Mouse (Mus musculus) activated CD4-positive, CD25-positive, alpha-beta regulatory T cell (primary cell): ENCODE data around the gene Trpt1. TPM values are rescaled to one million over a fixed set of nuclear protein-coding genes. Genes with fewer than 3 reads are reported as not detected.

Source experiments
- polyA plus RNA-seq, 2 experiments: library from polyadenylated mRNA; unstranded; fragments of 100-300 nt; shearing (Covaris generic); gene quantifications; one replicate each; pipeline ENCODE4 v1.2.1; 2017

Gene Trpt1
- polyA plus RNA-seq, result 1 to 10 TPM; 5.4 to 5.7 TPM

GRCm38 (mm10) chr19:6996006-6996405 is at the start of gene Trpt1, which contains the start of gene Nudt22:
Trpt1 (plus strand) TSS chr19:6996131.
Nudt22 (minus strand) TSS chr19:6996117.

DNA sequence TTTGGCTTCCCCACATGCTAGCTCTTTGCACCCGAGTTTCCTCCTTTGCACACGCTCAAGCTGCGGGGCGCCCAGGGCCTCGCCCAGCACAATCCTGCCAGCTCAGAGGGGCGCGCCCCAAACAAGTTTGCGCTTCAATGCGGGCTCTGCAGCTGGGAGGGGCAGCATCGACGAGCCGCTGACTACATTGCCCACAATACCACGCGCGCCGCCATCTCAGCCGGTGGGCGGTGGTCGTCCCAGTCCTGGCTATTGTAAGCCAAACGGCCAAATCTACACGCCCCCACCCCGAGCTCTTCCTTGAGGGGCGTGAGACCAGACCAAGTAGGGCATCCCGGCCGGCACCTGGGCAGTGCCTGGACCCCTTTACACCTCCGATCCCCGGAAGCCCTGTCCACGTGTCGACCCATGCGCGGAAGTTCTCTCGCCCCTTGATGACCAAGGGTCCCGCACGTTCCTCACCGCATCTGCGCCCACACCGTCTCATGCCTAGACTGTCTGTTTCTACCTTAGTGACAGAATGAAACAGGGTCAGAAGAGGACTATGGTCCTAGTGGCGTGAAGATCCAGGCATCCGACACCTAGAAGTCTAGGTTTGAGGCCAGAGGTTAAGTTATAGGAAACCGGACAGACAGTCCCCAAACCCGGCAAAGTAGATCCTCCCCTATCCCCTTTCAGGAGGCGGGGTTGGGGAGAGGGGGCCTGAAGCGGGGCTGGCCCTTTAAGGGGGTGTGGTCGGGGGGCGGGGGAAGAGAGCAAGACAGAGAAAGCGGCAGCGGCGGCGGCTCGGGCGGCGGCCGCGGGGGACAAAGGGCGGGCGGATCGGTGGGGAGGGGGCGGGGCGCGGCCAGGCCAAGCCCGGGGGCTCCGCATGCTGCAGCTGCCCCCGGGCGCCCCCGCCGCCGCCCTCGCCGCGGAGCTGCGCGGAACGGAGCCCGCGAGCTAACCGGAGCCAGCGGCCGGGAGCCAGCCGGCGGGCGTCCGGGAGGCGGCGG is 21.4 kb upstream of the Trpt1 start, which contains the start of gene Ppp1r14b:
TSS of gene Ppp1r14b (plus strand) at position 758 of the 995 bp plus-strand sequence.

GRCm38 (mm10) chr19:6975537-6976521 is 20.1 kb upstream of the Trpt1 start, which contains the start of gene Plcb3:
Plcb3 (minus strand) TSS chr19:6976470.

DNA sequence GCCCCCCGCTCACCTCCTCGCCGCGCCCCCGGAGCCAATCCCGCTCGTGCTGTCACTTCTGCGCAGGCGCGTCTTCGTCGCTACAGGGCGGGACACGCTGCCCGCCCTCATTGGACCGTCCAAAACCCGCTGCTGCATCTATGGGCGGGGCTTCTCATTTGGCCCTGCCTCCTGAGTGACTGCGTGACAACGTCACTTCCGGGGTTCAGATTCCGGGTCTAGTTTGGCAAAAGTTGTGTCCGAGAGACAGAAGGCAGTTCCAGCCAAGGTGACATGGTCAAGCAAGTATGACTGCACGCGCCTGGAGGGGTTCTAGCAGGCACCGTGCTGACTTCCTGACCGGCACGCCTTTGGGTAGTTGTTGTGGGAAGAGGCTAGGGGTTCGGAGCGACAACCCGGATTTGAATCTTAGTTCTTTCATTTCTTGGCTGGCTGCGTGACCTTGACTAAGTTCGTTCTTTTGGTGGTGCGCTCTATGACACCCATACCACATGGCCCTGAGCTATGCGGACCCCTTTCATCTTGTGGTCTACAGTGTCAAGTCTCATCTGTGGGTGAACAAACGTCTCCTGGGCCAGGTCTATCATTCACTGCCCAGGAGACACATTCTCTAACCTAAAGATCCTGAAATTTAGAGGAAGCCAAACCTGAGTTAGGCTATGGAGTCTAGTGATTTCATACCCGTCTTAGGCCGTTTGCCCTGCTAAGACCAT is 15.4 kb upstream of the Trpt1 start, which contains the start of gene Fkbp2:
TSS of gene Fkbp2 (minus strand) at position 121 of the 713 bp plus-strand sequence.

GRCm38 (mm10) chr19:6987061-6987903 is 8.6 kb upstream of the Trpt1 start, which contains the start of gene Vegfb:
Vegfb (minus strand) TSS chr19:6987651.

DNA sequence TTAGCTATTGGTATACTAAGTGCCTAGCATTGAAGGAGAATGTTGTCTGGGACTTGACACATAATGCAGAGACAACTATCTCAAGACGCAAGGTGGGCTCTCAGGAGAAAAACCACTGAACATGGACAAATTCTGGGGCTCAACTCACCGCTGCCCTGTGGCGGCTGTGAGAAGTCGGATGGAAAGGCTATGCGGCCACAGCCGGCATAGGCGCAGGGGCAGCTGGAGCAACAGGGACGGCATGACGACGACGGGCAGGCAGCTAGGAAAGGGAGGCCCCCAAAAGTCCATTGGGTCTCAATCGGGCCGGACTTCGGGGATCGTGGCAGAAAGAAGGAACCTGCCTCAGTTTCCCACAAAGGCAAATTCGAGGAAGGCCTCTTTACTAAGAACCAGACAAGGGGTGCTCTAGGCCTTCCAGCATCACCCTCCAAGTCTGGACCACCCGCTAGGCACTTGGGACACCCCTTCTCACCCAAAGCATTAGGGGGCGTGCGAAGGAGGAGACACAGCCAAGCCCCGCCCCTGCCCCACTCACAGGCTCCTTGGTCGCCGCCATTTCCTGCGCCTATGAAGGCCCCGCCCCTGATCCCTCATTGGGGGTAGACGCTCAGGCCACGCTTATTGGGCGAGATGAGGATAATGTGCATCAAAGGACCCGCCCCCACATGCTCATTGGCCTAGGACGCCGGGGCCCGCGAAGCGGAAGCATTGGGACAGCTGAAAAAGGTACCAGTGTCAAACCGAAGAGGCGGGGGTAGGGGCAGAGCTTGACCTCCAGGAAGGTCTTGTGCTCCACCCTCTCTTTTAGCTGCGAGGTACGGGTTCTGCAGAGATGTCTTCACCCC is 3.7 kb upstream of the Trpt1 start, which contains the start of gene Dnajc4:
TSS of gene Dnajc4 (minus strand) at position 562 of the 848 bp plus-strand sequence.

GRCm38 (mm10) chr19:7019191-7019590 is 23.3 kb downstream of the Trpt1 start, which contains the start of gene Fermt3:
Fermt3 (minus strand) TSS chr19:7019469.

GRCm38 (mm10) chr19:7039841-7040636 is 44.1 kb downstream of the Trpt1 start, which contains the start of gene Stip1:
Stip1 (minus strand) TSS chr19:7039967.

Other genes starting within 250 kb of the Trpt1 start
- gene Rps6ka4, start 155.5 kb upstream of the Trpt1 start, polyA plus RNA-seq, result 10 to 100 TPM; 32.1 to 47.3 TPM
- 10 to 100 TPM; 30.5 to 40.5 TPM for gene Ccdc88b, start 137.9 kb upstream of the Trpt1 start, polyA plus RNA-seq
- gene Trmt112, start 86.4 kb upstream of the Trpt1 start, polyA plus RNA-seq, result 100 to 1,000 TPM; 129 to 191 TPM
- gene Prdx5, start 86.0 kb upstream of the Trpt1 start, polyA plus RNA-seq, result 100 to 1,000 TPM; 217 to 252 TPM
- 10 to 100 TPM; 23.4 to 32.9 TPM for gene Esrra, start 74.3 kb upstream of the Trpt1 start, polyA plus RNA-seq
- gene Catsperz, start 70.8 kb upstream of the Trpt1 start, polyA plus RNA-seq, result under 1 TPM in 1 of 2 experiments, not detected in 1; 0.33 TPM
- under 1 TPM in 1 of 2 experiments, not detected in 1; 0.69 TPM for gene Kcnk4, start 61.6 kb upstream of the Trpt1 start, polyA plus RNA-seq
- 10 to 100 TPM; 42.6 to 47.0 TPM for gene Bad, start 54.3 kb upstream of the Trpt1 start, polyA plus RNA-seq
- gene Gpr137, start 53.7 kb upstream of the Trpt1 start, polyA plus RNA-seq, result 10 to 100 TPM in 1 of 2 experiments, 1 to 10 TPM in 1; 9.9 to 16.8 TPM
- gene Ppp1r14b, start 21.2 kb upstream of the Trpt1 start, polyA plus RNA-seq, result 100 to 1,000 TPM; 131 to 187 TPM
- 10 to 100 TPM; 13.2 to 40.9 TPM for gene Plcb3, start 19.7 kb upstream of the Trpt1 start, polyA plus RNA-seq
- gene Fkbp2, start 15.6 kb upstream of the Trpt1 start, polyA plus RNA-seq, result 10 to 100 TPM; 38.9 to 52.9 TPM
- 1 to 10 TPM; 6.6 to 6.7 TPM for gene Vegfb, start 8.5 kb upstream of the Trpt1 start, polyA plus RNA-seq
- gene Dnajc4, start 3.6 kb upstream of the Trpt1 start, polyA plus RNA-seq, result 10 to 100 TPM; 39.0 to 42.5 TPM
- gene Nudt22, start within 50 bp of the Trpt1 start, polyA plus RNA-seq, result 10 to 100 TPM; 22.2 to 30.1 TPM
- gene Fermt3, start 23.3 kb downstream of the Trpt1 start, polyA plus RNA-seq, result 100 to 1,000 TPM; 317 to 350 TPM
- gene Stip1, start 43.8 kb downstream of the Trpt1 start, polyA plus RNA-seq, result 100 to 1,000 TPM; 136 to 151 TPM
- 10 to 100 TPM in 1 of 2 experiments, 1 to 10 TPM in 1; 9.7 to 21.0 TPM for gene Macrod1, start 60.7 kb downstream of the Trpt1 start, polyA plus RNA-seq
- not detected for gene Flrt1, start 109.6 kb downstream of the Trpt1 start, polyA plus RNA-seq
- 10 to 100 TPM; 71.3 to 73.8 TPM for gene Otub1, start 210.2 kb downstream of the Trpt1 start, polyA plus RNA-seq
- gene Cox8a, start 221.5 kb downstream of the Trpt1 start, polyA plus RNA-seq, result 100 to 1,000 TPM; 523 to 580 TPM
- 10 to 100 TPM; 44.3 to 56.1 TPM for gene Naa40, start 245.1 kb downstream of the Trpt1 start, polyA plus RNA-seq